Mouse (Mus musculus) hindbrain, postnatal 0 days (tissue): ENCODE results near the gene Afmid. TPM values are rescaled to one million over a fixed set of nuclear protein-coding genes. Genes with fewer than 3 reads are reported as not detected.

ENCODE experiments used
- ATAC-seq: fragments of 200-750 bp; cut with Nextera tagmentation; 2 replicates; pipeline ENCODE4 v1.8.0; 2017; ENCODE audit warnings: mild to moderate bottlenecking, moderate TSS enrichment, moderate library complexity
- DNase-seq: peaks from one replicate; pipeline ENCODE4 v3.0.0-alpha.2; 2015; ENCODE audit warnings: low spot score
- H3K27ac ChIP-seq: fragments of 300-500 bp; sonication (generic); 2 replicates; pipeline ENCODE4 v1.5.1; 2014; ENCODE audit warnings: mild to moderate bottlenecking
- H3K27me3 ChIP-seq: fragments of 300-500 bp; sonication (generic); 2 replicates; pipeline ENCODE4 v1.6.1; 2014; ENCODE audit warnings: low read length, mixed read lengths; ENCODE audit not compliant: insufficient read depth
- H3K36me3 ChIP-seq: fragments of 300-500 bp; sonication (generic); 2 replicates; pipeline ENCODE4 v1.6.1; 2014; ENCODE audit warnings: low read length, mixed read lengths; ENCODE audit not compliant: insufficient read depth
- H3K4me1 ChIP-seq: fragments of 300-500 bp; sonication (generic); 2 replicates; pipeline ENCODE4 v1.6.1; 2014; ENCODE audit warnings: antibody characterized with exemption, low read length, mixed read lengths; ENCODE audit not compliant: insufficient read depth
- H3K4me2 ChIP-seq: fragments of 300-500 bp; sonication (generic); 2 replicates; pipeline ENCODE4 v1.6.1; 2014; ENCODE audit warnings: low read depth, mild to moderate bottlenecking, low read length, moderate library complexity, mixed read lengths
- H3K4me3 ChIP-seq: fragments of 300-500 bp; sonication (generic); 2 replicates; pipeline ENCODE4 v1.5.1; 2014; ENCODE audit warnings: low read length
- H3K9ac ChIP-seq: fragments of 300-500 bp; sonication (generic); replicated peaks from 2 replicates; pipeline ENCODE4 v1.6.1; 2014; ENCODE audit warnings: mild to moderate bottlenecking, low read length, moderate library complexity, mixed read lengths
- H3K9me3 ChIP-seq: fragments of 300-500 bp; sonication (generic); 2 replicates; pipeline ENCODE4 v1.6.1; 2016; ENCODE audit warnings: low read length, mixed read lengths
- CTCF ChIP-seq: IDR thresholded peaks from 2 replicates; pipeline ENCODE4 v1.5.1; 2016; ENCODE audit warnings: antibody characterized with exemption, control low read depth, low read depth
- WGBS: fragments of 180-500 bp; shearing (Covaris S2); extraction: QIAGEN DNeasy Blood & Tissue Kit; methylation state at CpG from one replicate; pipeline ENCODE4 v1.1.7; 2014; 5-methylcytosine and 5-hydroxymethylcytosine counted together
- polyA plus RNA-seq: library from polyadenylated mRNA; unstranded; fragments of >200 nt; fragmentation: Nextera tagmentation; extraction: Ambion mirVana; gene quantifications from 2 replicates; pipeline ENCODE4 v1.2.1, GENCODE M21; 2015
- total RNA-seq: library from RNA; depleted of rRNA; stranded (reverse); fragments of >200 nt; gene quantifications from 2 replicates; pipeline ENCODE4 v1.2.3, GENCODE M21; 2014

Afmid gene
- total and polyA plus RNA-seq, 2 experiments from 2014 or later: 4.8 to 7.9 TPM

- DNase-seq: no peak
- no peak overlapping the region for H3K9ac ChIP-seq
- H3K27me3 ChIP-seq: no peaks in the 10 kb centered on the region
- no peaks in the 10 kb centered on the region for H3K36me3 ChIP-seq
- ATAC-seq: no peak
- H3K9me3 ChIP-seq: no peaks in the 10 kb centered on the region
- peaks cover 17% of the 10 kb centered on the region; the same call in 1 of the 2 replicates for H3K4me1 ChIP-seq
- no peak overlapping the region for H3K4me3 ChIP-seq
- H3K4me2 ChIP-seq: no peak overlapping the region
- H3K27ac ChIP-seq: no peak overlapping the region
- 55% methylated on average over 5 of the region's 5 CpGs for WGBS
- peak; percentile 33; the same call in 1 of the 2 replicates for TF ChIP-seq CTCF
Observed at GRCm38 (mm10) chr11:117846640-117847039, 20.9 kb downstream of the Afmid start.

DNA sequence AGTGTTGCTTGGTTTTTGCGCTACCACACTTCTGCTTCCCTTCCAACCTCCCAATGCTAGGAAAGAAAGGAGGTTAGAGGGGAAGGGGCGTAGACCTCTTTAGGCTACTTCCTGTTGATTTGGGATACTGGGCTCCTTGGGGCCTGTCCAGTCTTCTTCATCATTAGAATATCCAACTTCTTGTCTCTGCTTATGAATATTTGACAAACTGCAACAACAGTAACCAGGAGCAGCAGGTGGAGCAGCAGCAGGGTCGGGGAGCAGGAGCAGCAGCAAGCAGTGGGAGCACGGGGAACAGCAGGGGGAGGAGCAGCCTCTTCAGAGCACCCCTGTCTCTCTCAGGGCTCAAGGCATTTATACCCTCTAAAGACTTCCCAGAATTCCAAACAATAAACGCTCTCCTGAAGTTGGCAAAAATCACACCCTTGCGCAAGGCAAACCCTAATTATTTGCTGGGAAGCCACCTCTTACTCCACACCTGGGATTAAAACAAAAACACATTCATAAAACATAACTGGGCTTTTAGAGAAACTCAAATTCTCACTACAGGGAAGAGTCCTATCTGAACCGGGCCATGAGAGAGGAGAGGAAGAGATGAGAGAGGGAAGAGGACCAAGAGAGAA is 22.0 kb downstream of the Afmid start:
- Histone ChIP-seq H3K9ac (no peak overlapping the region; the same call in 1 of the 2 replicates), H3K4me3 (no peak overlapping the region), H3K9me3 (no peaks in the 10 kb centered on the region), H3K27me3 (no peaks in the 10 kb centered on the region), H3K27ac (peak overlapping the region; percentile 98), H3K4me2 (peak overlapping the region; percentile 90), H3K4me1 (peaks cover 17% of the 10 kb centered on the region; the same call in 1 of the 2 replicates), H3K36me3 (no peaks in the 10 kb centered on the region)
- TF ChIP-seq CTCF: no peak
- no peak for ATAC-seq
- DNase-seq: no peak
- WGBS: 76% methylated on average over 7 of the region's 7 CpGs

DNA sequence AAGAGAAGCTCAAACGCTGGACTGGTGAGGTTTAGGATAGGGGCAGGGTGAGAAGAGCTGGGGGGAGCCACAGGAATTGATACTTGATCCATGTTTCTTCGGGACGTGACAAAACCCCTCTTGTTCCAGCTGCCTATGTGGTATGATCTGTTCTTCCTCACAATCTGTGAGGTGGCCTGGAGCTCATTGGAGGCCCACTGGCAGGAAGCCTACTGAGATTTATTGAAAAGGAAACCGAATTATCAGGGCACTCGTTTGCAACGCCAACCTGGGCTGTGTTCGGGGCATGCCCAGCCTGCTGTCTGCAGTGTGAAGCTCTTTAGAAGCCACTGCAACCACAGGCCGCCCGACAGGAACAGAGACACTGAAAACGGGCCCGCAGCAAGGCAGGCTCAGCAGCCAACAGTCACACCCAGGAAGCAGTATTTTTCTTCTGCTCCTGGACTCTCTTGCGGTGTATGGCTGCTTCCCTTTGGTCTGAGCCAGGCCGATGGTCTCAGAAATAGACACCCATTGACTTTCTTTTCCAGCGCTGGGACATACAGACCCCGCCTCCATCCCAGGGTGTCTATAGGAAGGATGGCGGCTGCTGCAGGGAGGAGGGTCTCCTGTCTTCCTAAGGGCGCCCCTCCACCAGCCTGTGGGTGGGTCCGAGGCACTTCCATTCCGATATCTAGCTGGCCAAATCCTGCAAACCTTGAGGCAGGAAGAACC is 22.7 kb downstream of the Afmid start:
- WGBS: 7% methylated on average over 19 of the region's 19 CpGs
- Histone ChIP-seq H3K4me1 (peaks cover 17% of the 10 kb centered on the region; the same call in 1 of the 2 replicates), H3K4me2 (peak overlapping the region; percentile 90), H3K27ac (peak overlapping the region; percentile 98), H3K4me3 (peak overlapping the region; percentile 60), H3K36me3 (no peaks in the 10 kb centered on the region), H3K27me3 (no peaks in the 10 kb centered on the region), H3K9me3 (no peaks in the 10 kb centered on the region), H3K9ac (peak overlapping the region; percentile 84)
- ATAC-seq (peak; percentile 87), DNase-seq (no peak)
- no peak for TF ChIP-seq CTCF

DNA sequence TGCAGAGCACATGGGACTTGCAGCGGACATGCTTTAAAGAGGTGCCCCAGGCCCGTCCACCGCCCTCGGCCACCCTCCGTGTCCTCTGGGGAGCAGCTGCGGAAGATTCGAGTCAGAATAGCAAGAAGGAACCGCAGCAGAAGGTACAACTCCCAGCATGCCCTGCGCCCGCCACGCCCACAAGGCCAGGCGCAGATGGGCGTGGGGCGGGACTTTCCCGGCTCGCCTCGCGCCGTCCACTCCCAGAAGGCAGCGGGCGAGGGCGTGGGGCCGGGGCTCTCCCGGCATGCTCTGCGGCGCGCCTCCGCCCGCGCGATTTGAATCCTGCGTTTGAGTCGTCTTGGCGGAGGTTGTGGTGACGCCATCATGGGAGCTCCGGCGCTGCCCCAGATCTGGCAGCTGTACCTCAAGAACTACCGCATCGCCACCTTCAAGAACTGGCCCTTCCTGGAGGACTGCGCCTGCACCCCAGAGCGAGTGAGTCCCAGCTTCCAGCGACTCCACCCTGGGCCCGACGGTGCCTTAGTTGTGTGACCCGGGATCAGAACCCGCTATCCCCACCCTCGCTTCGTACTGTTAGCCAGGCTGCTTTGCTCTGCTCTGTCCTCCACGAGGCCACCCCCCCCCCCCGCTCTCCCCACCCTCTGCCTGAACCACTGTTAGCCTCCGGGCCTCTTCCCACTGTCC is 23.4 kb downstream of the Afmid start, which contains the start of gene Birc5:
Gene Birc5, plus strand, starts transcription at position 267 of the 687 bp plus-strand sequence.
- H3K9me3 ChIP-seq: no peaks in the 10 kb centered on the region
- TF ChIP-seq CTCF: no peak
- WGBS: under 1% methylated on average over 51 of the region's 51 CpGs
- DNase-seq (peak; percentile 98), ATAC-seq (peak; percentile 97)
- H3K4me3 ChIP-seq: peak within 1 kb of the TSS; percentile 60
- no peaks in the 10 kb centered on the region for H3K36me3 ChIP-seq
- H3K27me3 ChIP-seq: no peaks in the 10 kb centered on the region
- H3K27ac ChIP-seq: peak within 1 kb of the TSS; percentile 98
- H3K9ac ChIP-seq: peak within 1 kb of the TSS; percentile 84
- H3K4me1 ChIP-seq: peaks cover 17% of the 10 kb centered on the region; the same call in 1 of the 2 replicates
- peak within 1 kb of the TSS; percentile 90 for H3K4me2 ChIP-seq

DNA sequence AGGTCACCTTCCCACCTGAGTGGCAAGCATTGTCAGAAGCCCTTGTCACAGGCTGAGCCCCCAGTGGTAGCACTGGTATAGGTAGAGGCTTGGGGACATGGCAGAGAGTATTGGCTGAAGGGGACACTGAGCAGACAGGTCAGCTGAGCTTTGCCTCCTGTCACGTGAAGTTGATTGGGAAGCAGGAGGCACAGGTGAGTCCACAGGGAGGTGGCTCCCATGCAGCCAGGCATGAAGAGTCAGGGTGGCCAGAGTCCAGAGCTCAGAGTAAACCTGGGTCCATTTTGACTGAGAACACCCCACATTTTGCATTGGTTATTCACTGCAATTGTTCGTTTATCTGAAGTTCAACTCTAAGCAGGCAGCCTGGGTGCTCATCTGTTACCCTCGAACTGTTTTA is 27.2 kb downstream of the Afmid start:
- Histone ChIP-seq H3K36me3 (peaks cover 2% of the 10 kb centered on the region; the same call in 1 of the 2 replicates), H3K4me1 (peaks cover 15% of the 10 kb centered on the region; the same call in 1 of the 2 replicates), H3K27me3 (no peaks in the 10 kb centered on the region), H3K9ac (no peak overlapping the region), H3K9me3 (no peaks in the 10 kb centered on the region), H3K4me3 (no peak overlapping the region), H3K4me2 (no peak overlapping the region), H3K27ac (no peak overlapping the region)
- WGBS: 93% methylated on average over 3 of the region's 3 CpGs
- TF ChIP-seq CTCF: no peak
- ATAC-seq: no peak
- DNase-seq: no peak

GRCm38 (mm10) chr11:117854241-117854640 is 28.5 kb downstream of the Afmid start:
- Histone ChIP-seq H3K9me3 (no peaks in the 10 kb centered on the region), H3K36me3 (peaks cover 2% of the 10 kb centered on the region; the same call in 1 of the 2 replicates), H3K27ac (no peak overlapping the region), H3K4me1 (0 out of 2 replicates have a peak, but pooled peaks cover 9% of the 10 kb centered on the region), H3K4me3 (no peak overlapping the region), H3K27me3 (no peaks in the 10 kb centered on the region), H3K4me2 (no peak overlapping the region), H3K9ac (no peak overlapping the region)
- 95% methylated on average over 9 of the region's 9 CpGs for WGBS
- no peak for DNase-seq
- TF ChIP-seq CTCF: no peak
- ATAC-seq: no peak
